Mouse (Mus musculus): ENCODE measurements around the gene Hddc2. TPM values are rescaled to one million over a fixed set of nuclear protein-coding genes. Genes with fewer than 3 reads are reported as not detected.

The Hddc2 gene
- total and polyA plus RNA-seq, 2 experiments, result 0.71 to 3.5 TPM

- H3K4me1 ChIP-seq (ENCODE audit: control insufficient read depth, insufficient read depth, low read length), result no peaks in the 10 kb centered on the region
- TF ChIP-seq POLR2A (IDR thresholded peaks at IDR 0.05; ENCODE audit: extremely low read depth, insufficient read depth, low read length) (no peak), CTCF (IDR thresholded peaks at IDR 0.05; ENCODE audit: low read depth, low read length) (no peak)
- H3K9ac ChIP-seq (ENCODE audit: low read depth, low read length), result no peak overlapping the region
- no peak overlapping the region for H3K4me3 ChIP-seq (ENCODE audit: insufficient read depth, low read depth, low read length)
- H3K36me3 ChIP-seq (ENCODE audit: control insufficient read depth, insufficient read depth, low read length), result no peaks in the 10 kb centered on the region
- H3K27me3 ChIP-seq (ENCODE audit: control insufficient read depth, insufficient read depth, low read length), result no peaks in the 10 kb centered on the region
- H3K79me2 ChIP-seq (ENCODE audit: control insufficient read depth, insufficient read depth, low read length), result no peaks in the 10 kb centered on the region
- DNase-seq (ENCODE audit: extremely low read depth, low read depth, low spot score), result no peak
- H3K27ac ChIP-seq (replicated peaks; ENCODE audit: insufficient read depth, low read depth, low read length), result no peak overlapping the region
- WGBS, result 76% methylated on average over 2 of the region's 2 CpGs
These were observed 9.7 kb upstream of the Hddc2 start for GRCm38 (mm10) chr10:31303446-31303845.

- DNase-seq (ENCODE audit: extremely low read depth, low read depth, low spot score), result no peak
- WGBS, result 21% methylated on average over 1 of the region's 1 CpGs
- no peaks in the 10 kb centered on the region for H3K79me2 ChIP-seq (ENCODE audit: control insufficient read depth, insufficient read depth, low read length)
- TF ChIP-seq CTCF (IDR thresholded peaks at IDR 0.05; ENCODE audit: low read depth, low read length) (no peak), POLR2A (IDR thresholded peaks at IDR 0.05; ENCODE audit: extremely low read depth, insufficient read depth, low read length) (no peak)
- H3K4me1 ChIP-seq (ENCODE audit: control insufficient read depth, insufficient read depth, low read length), result no peaks in the 10 kb centered on the region
- H3K36me3 ChIP-seq (ENCODE audit: control insufficient read depth, insufficient read depth, low read length), result no peaks in the 10 kb centered on the region
- H3K9ac ChIP-seq (ENCODE audit: low read depth, low read length), result no peak overlapping the region
- no peaks in the 10 kb centered on the region for H3K27me3 ChIP-seq (ENCODE audit: control insufficient read depth, insufficient read depth, low read length)
- H3K27ac ChIP-seq (replicated peaks; ENCODE audit: insufficient read depth, low read depth, low read length), result no peak overlapping the region
- H3K4me3 ChIP-seq (ENCODE audit: insufficient read depth, low read depth, low read length), result no peak overlapping the region
These were observed 6.1 kb upstream of the Hddc2 start for GRCm38 (mm10) chr10:31307024-31307598.

- Histone ChIP-seq H3K27ac (replicated peaks; ENCODE audit: insufficient read depth, low read depth, low read length) (no peak overlapping the region), H3K27me3 (ENCODE audit: control insufficient read depth, insufficient read depth, low read length) (no peaks in the 10 kb centered on the region), H3K4me3 (ENCODE audit: insufficient read depth, low read depth, low read length) (no peak overlapping the region), H3K79me2 (ENCODE audit: control insufficient read depth, insufficient read depth, low read length) (no peaks in the 10 kb centered on the region), H3K4me1 (ENCODE audit: control insufficient read depth, insufficient read depth, low read length) (no peaks in the 10 kb centered on the region), H3K9ac (ENCODE audit: low read depth, low read length) (no peak overlapping the region), H3K36me3 (ENCODE audit: control insufficient read depth, insufficient read depth, low read length) (no peaks in the 10 kb centered on the region; the same call in 1 of the 2 replicates)
- DNase-seq (ENCODE audit: extremely low read depth, low read depth, low spot score), result no peak
- no peak for TF ChIP-seq POLR2A (IDR thresholded peaks at IDR 0.05; ENCODE audit: extremely low read depth, insufficient read depth, low read length)
- no peak for TF ChIP-seq CTCF (IDR thresholded peaks at IDR 0.05; ENCODE audit: low read depth, low read length)
- 95% methylated on average over 5 of the region's 5 CpGs for WGBS
These were observed 5.3 kb downstream of the Hddc2 start for GRCm38 (mm10) chr10:31318491-31318890.

- H3K4me3 ChIP-seq (ENCODE audit: insufficient read depth, low read depth, low read length), result no peak overlapping the region
- no peak for DNase-seq (ENCODE audit: extremely low read depth, low read depth, low spot score)
- 91% methylated on average over 1 of the region's 1 CpGs for WGBS
- H3K27ac ChIP-seq (replicated peaks; ENCODE audit: insufficient read depth, low read depth, low read length), result no peak overlapping the region
- H3K79me2 ChIP-seq (ENCODE audit: control insufficient read depth, insufficient read depth, low read length), result no peaks in the 10 kb centered on the region
- peaks cover 8% of the 10 kb centered on the region; the same call in 1 of the 2 replicates for H3K36me3 ChIP-seq (ENCODE audit: control insufficient read depth, insufficient read depth, low read length)
- no peaks in the 10 kb centered on the region for H3K27me3 ChIP-seq (ENCODE audit: control insufficient read depth, insufficient read depth, low read length)
- H3K4me1 ChIP-seq (ENCODE audit: control insufficient read depth, insufficient read depth, low read length), result no peaks in the 10 kb centered on the region
- H3K9ac ChIP-seq (ENCODE audit: low read depth, low read length), result no peak overlapping the region
- TF ChIP-seq CTCF (IDR thresholded peaks at IDR 0.05; ENCODE audit: low read depth, low read length) (no peak), POLR2A (IDR thresholded peaks at IDR 0.05; ENCODE audit: extremely low read depth, insufficient read depth, low read length) (no peak)
These were observed 16.3 kb downstream of the Hddc2 start for GRCm38 (mm10) chr10:31329436-31329835.

- H3K4me1 ChIP-seq (ENCODE audit: control insufficient read depth, insufficient read depth, low read length), result no peaks in the 10 kb centered on the region
- DNase-seq (ENCODE audit: extremely low read depth, low read depth, low spot score), result no peak
- H3K79me2 ChIP-seq (ENCODE audit: control insufficient read depth, insufficient read depth, low read length), result no peaks in the 10 kb centered on the region
- 93% methylated on average over 3 of the region's 3 CpGs for WGBS
- no peaks in the 10 kb centered on the region for H3K27me3 ChIP-seq (ENCODE audit: control insufficient read depth, insufficient read depth, low read length)
- no peak overlapping the region for H3K9ac ChIP-seq (ENCODE audit: low read depth, low read length)
- H3K4me3 ChIP-seq (ENCODE audit: insufficient read depth, low read depth, low read length), result no peak overlapping the region
- H3K36me3 ChIP-seq (ENCODE audit: control insufficient read depth, insufficient read depth, low read length), result peaks cover 8% of the 10 kb centered on the region; the same call in 1 of the 2 replicates
- no peak overlapping the region for H3K27ac ChIP-seq (replicated peaks; ENCODE audit: insufficient read depth, low read depth, low read length)
- no peak for TF ChIP-seq POLR2A (IDR thresholded peaks at IDR 0.05; ENCODE audit: extremely low read depth, insufficient read depth, low read length)
- no peak for TF ChIP-seq CTCF (IDR thresholded peaks at IDR 0.05; ENCODE audit: low read depth, low read length)
These were observed 17.2 kb downstream of the Hddc2 start for GRCm38 (mm10) chr10:31330286-31330962.

GRCm38 (mm10) chr10:31331225-31331775, 18.1 kb downstream of the Hddc2 start:
- TF ChIP-seq CTCF (IDR thresholded peaks at IDR 0.05; ENCODE audit: low read depth, low read length), result no peak
- no peak for TF ChIP-seq POLR2A (IDR thresholded peaks at IDR 0.05; ENCODE audit: extremely low read depth, insufficient read depth, low read length)
- H3K27me3 ChIP-seq (ENCODE audit: control insufficient read depth, insufficient read depth, low read length), result no peaks in the 10 kb centered on the region

More at GRCm38 (mm10) chr10:31331225-31331775, 18.1 kb downstream of the Hddc2 start:
- 89% methylated on average over 4 of the region's 4 CpGs for WGBS
- Histone ChIP-seq H3K36me3 (ENCODE audit: control insufficient read depth, insufficient read depth, low read length) (peaks cover 6% of the 10 kb centered on the region; the same call in 1 of the 2 replicates), H3K79me2 (ENCODE audit: control insufficient read depth, insufficient read depth, low read length) (no peaks in the 10 kb centered on the region), H3K4me1 (ENCODE audit: control insufficient read depth, insufficient read depth, low read length) (no peaks in the 10 kb centered on the region), H3K4me3 (ENCODE audit: insufficient read depth, low read depth, low read length) (no peak overlapping the region), H3K9ac (ENCODE audit: low read depth, low read length) (no peak overlapping the region), H3K27ac (replicated peaks; ENCODE audit: insufficient read depth, low read depth, low read length) (no peak overlapping the region)
- DNase-seq (ENCODE audit: extremely low read depth, low read depth, low spot score), result no peak
